9 mouse cellular contexts compared by ENCODE assay signal in the genomic region with DNA sequence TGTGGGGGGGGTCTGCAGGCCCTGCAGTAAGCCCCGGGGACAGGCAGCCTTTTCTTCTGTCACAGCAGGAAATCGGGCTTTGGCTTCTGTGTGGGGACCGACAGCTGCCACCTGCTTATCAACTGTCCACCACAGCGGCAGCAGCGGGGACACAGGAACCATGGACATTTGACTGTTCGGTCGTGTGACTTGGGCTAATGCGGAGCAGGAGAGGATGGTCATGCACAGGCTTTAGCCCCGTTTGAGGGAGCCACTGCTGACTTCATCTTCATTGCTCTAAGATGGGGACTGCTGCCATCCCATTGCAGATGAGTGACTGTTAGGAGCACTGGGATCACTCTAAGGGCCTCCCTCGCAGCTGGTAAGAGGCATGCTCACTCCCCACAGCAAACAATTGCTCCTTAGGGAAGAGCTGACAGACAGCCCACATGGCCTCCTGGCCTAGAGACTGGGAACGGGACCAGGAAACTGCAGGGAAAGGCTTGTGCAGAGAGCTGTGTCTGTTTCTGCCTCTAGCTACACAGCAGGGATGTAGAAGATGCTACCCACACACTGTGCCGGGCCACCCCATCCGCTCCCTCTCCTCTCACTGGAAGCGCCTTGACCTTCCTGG.
DNase-seq lines count a peak whose midpoint lies in the region; ATAC-seq and TF ChIP-seq lines count a peak whose summit lies in the region.
"Had no signal": no experiment of that assay in that cellular context is flagged by ENCODE, and none has a peak within 500 bp of the region (broad histone marks: within the 10 kb centered on the region; RNA-seq: fewer than 3 reads in every experiment).

No protein-coding gene starts in this region.

- no peak for TF ChIP-seq CTCF in liver, postnatal 0 days (IDR thresholded peaks at IDR 0.05; ENCODE audit: low read depth)

- no peaks in the 10 kb centered on the region for H3K9me3 ChIP-seq in midbrain, embryonic 11.5 days (ENCODE audit: control insufficient read depth, low read length)
- no peaks in the 10 kb centered on the region for H3K9me3 ChIP-seq in liver, postnatal 0 days (ENCODE audit: low read length)
- H3K9me3 ChIP-seq: liver, embryonic 13.5 days had no signal

- no peaks in the 10 kb centered on the region for H3K36me3 ChIP-seq in midbrain, embryonic 11.5 days (ENCODE audit: control insufficient read depth, insufficient read depth, low read length)
- no peaks in the 10 kb centered on the region for H3K36me3 ChIP-seq in liver, postnatal 0 days (replicated peaks; ENCODE audit: insufficient read depth, low read length)
- H3K36me3 ChIP-seq: liver, embryonic 13.5 days had no signal

- no peak overlapping the region for H3K4me2 ChIP-seq in midbrain, embryonic 11.5 days
- H3K4me2 ChIP-seq in liver, postnatal 0 days (ENCODE audit: low read depth, low read length), result no peak overlapping the region
- H3K4me2 ChIP-seq: liver, embryonic 13.5 days had no signal

- WGBS in midbrain, embryonic 11.5 days, result 19% methylated on average over 14 of the region's 14 CpGs
- WGBS in liver, postnatal 0 days (ENCODE audit: insufficient replicate concordance), result 54% methylated on average over 14 of the region's 14 CpGs

- no peak overlapping the region for H3K4me3 ChIP-seq in midbrain, embryonic 11.5 days (ENCODE audit: low read depth, low read length)
- no peak overlapping the region for H3K4me3 ChIP-seq in liver, postnatal 0 days (ENCODE audit: low read depth, low read length)
- H3K4me3 ChIP-seq: liver, embryonic 13.5 days had no signal

- no peak for TF ChIP-seq EP300 in liver, postnatal 0 days (IDR thresholded peaks at IDR 0.05; ENCODE audit: low read depth)

- intact Hi-C loops in heart, postnatal 14 days (cut with DNase I), result no loop called here

- peak; percentile 54 to 65 for DNase-seq in kidney, postnatal 4 days
- no peak for DNase-seq in kidney, adult 18-20 months
- peak; percentile 82 for DNase-seq in cerebellum, adult 9-11 months
- DNase-seq in heart, postnatal 14 days, result peak; percentile 25 to 53
- peak; percentile 90 for DNase-seq in midbrain, embryonic 11.5 days (ENCODE audit: low spot score, missing footprints)
- no peak for DNase-seq in liver, postnatal 0 days
- DNase-seq in urinary bladder, adult 18-20 months (ENCODE audit: low spot score in 2 of 2), result no peak
- DNase-seq in embryo, embryonic 9.5 days (ENCODE audit: extremely low spot score), result no peak
- DNase-seq: liver, embryonic 13.5 days had no signal

- no peak overlapping the region for H3K27ac ChIP-seq in midbrain, embryonic 11.5 days (ENCODE audit: low read depth, low read length)
- H3K27ac ChIP-seq in liver, postnatal 0 days (ENCODE audit: low read depth), result no peak overlapping the region
- H3K27ac ChIP-seq: liver, embryonic 13.5 days had no signal

- H3K4me1 ChIP-seq in midbrain, embryonic 11.5 days (ENCODE audit: control insufficient read depth, insufficient read depth, low read length), result peaks cover 13% of the 10 kb centered on the region
- H3K4me1 ChIP-seq in liver, postnatal 0 days (ENCODE audit: insufficient read depth), result peaks cover 6% of the 10 kb centered on the region; the same call in 1 of the 2 replicates

- peak; percentile 61 for ATAC-seq in midbrain, embryonic 11.5 days (ENCODE audit: low FRiP score)
- no peak for ATAC-seq in liver, postnatal 0 days

- H3K9ac ChIP-seq in midbrain, embryonic 11.5 days (ENCODE audit: low read length), result peak overlapping the region; percentile 9; the same call in 1 of the 2 replicates
- H3K9ac ChIP-seq in liver, postnatal 0 days (replicated peaks), result no peak overlapping the region
- H3K9ac ChIP-seq: liver, embryonic 13.5 days had no signal

- H3K27me3 ChIP-seq in midbrain, embryonic 11.5 days (ENCODE audit: control insufficient read depth, insufficient read depth, low read length), result peaks cover 2% of the 10 kb centered on the region; the same call in 1 of the 2 replicates
- H3K27me3 ChIP-seq in liver, postnatal 0 days (ENCODE audit: insufficient read depth, low read length), result no peaks in the 10 kb centered on the region
- H3K27me3 ChIP-seq: liver, embryonic 13.5 days had no signal

Comparison
In these comparisons a context has a peak if more than half of its experiments do, and no peak if none do; other contexts are left out.
1. DNase-seq: peak in kidney, postnatal 4 days (2 of 2), cerebellum, adult 9-11 months (single experiment), heart, postnatal 14 days (2 of 2) and midbrain, embryonic 11.5 days (single experiment); none in kidney, adult 18-20 months (single experiment), liver, postnatal 0 days (single experiment), urinary bladder, adult 18-20 months (0 of 2) and embryo, embryonic 9.5 days (single experiment).